Mouse (Mus musculus) ES-E14 (cell line): ENCODE data around the gene Pdxp. TPM values are rescaled to one million over a fixed set of nuclear protein-coding genes. Genes with fewer than 3 reads are reported as not detected.

Experiments
- DNase-seq: peaks from one replicate; pipeline ENCODE4 v3.0.0-alpha.2; 2013; ENCODE audit warnings: low read depth, low spot score
- H3K27ac ChIP-seq: 2 replicates; pipeline ENCODE4 v1.5.1; 2012; ENCODE audit warnings: low read depth, mild to moderate bottlenecking, low read length, moderate library complexity, mixed read lengths; ENCODE audit not compliant: poor library complexity, insufficient read depth, severe bottlenecking
- H3K36me3 ChIP-seq: 2 replicates; pipeline ENCODE4 v1.6.1; 2012; ENCODE audit warnings: mild to moderate bottlenecking, low read length, moderate library complexity, mixed read lengths; ENCODE audit not compliant: control insufficient read depth, poor library complexity, insufficient read depth, severe bottlenecking
- H3K4me1 ChIP-seq, 2 experiments: fragments of 150-350 bp in 1 of 2; sonication (generic) in 1 of 2; 2 replicates each; pipeline ENCODE4 v1.6.1; 2012; ENCODE audit warnings: low read length in 2 of 2, mild to moderate bottlenecking in 1 of 2, mixed read lengths in 1 of 2; ENCODE audit not compliant: control insufficient read depth in 2 of 2, insufficient read depth in 2 of 2, poor library complexity in 1 of 2
- H3K4me3 ChIP-seq, 2 experiments: fragments of 150-350 bp in 1 of 2; sonication (generic) in 1 of 2; 2 replicates each; pipeline ENCODE4 v1.5.1; 2012; ENCODE audit warnings: low read length in 2 of 2, low read depth in 1 of 2, mild to moderate bottlenecking in 1 of 2, mixed read lengths in 1 of 2; ENCODE audit not compliant: insufficient read depth in 1 of 2, poor library complexity in 1 of 2, severe bottlenecking in 1 of 2
- H3K9ac ChIP-seq: 2 replicates; pipeline ENCODE4 v1.6.1; 2012; ENCODE audit warnings: low read depth, mild to moderate bottlenecking, low read length, mixed read lengths; ENCODE audit not compliant: poor library complexity, insufficient read depth, severe bottlenecking
- H3K9me3 ChIP-seq: fragments of 150-350 bp; sonication (generic); 2 replicates; pipeline ENCODE4 v1.6.1; 2012; ENCODE audit warnings: low read depth, mild to moderate bottlenecking, low read length; ENCODE audit not compliant: control insufficient read depth, insufficient read depth
- CHD2 ChIP-seq: IDR thresholded peaks from 2 replicates; pipeline ENCODE4 v1.6.1; 2014; ENCODE audit warnings: mild to moderate bottlenecking, low read depth, low read length, inconsistent platforms
- HCFC1 ChIP-seq: IDR thresholded peaks from 2 replicates; pipeline ENCODE4 v1.6.1; 2012; ENCODE audit warnings: low read length, inconsistent platforms, borderline replicate concordance; ENCODE audit not compliant: insufficient read depth
- MAFK ChIP-seq: IDR thresholded peaks from 2 replicates; pipeline ENCODE4 v1.6.1; 2014; ENCODE audit warnings: mild to moderate bottlenecking, low read depth, low read length, inconsistent platforms; ENCODE audit not compliant: insufficient read depth
- ZC3H11A ChIP-seq: IDR thresholded peaks from 2 replicates; pipeline ENCODE4 v1.6.1; 2012; ENCODE audit warnings: low read depth, mild to moderate bottlenecking, inconsistent platforms, low read length, borderline replicate concordance
- ZNF384 ChIP-seq: IDR thresholded peaks from 2 replicates; pipeline ENCODE4 v1.6.1; 2012; ENCODE audit warnings: low read depth, low read length, inconsistent platforms
- in situ Hi-C, 2 experiments: fragments of 600-800 bp; cut with MboI; formaldehyde crosslinking; loops; one replicate each; pipeline ENCODE4 v1.15.1; 2025; ENCODE audit warnings: low sequenced_read_pairs in 2 of 2, inconsistent platforms in 1 of 2; ENCODE audit not compliant: unreplicated experiment in 2 of 2
- total RNA-seq: library from RNA; depleted of rRNA; stranded (reverse); fragments of 300-350 nt; gene quantifications from 2 replicates; pipeline ENCODE4 v1.2.3, GENCODE M21; 2012

Gene Pdxp
- total RNA-seq, 1 experiment, result 15.8 TPM

GRCm38 (mm10) chr15:78908399-78908798 lies 5.3 kb upstream of the Pdxp start:
- Histone ChIP-seq H3K9ac (no peak overlapping the region), H3K27ac (no peak overlapping the region), H3K9me3 (no peaks in the 10 kb centered on the region), H3K36me3 (peaks cover 39% of the 10 kb centered on the region), H3K4me1 (peaks cover 0 to 8% of the 10 kb centered on the region in 2 experiments; a peak in 2 of 4 replicates), H3K4me3 (no peak overlapping the region)
- in situ Hi-C loops, result no loop called here
- DNase-seq, result no peak
- no peak for TF ChIP-seq MAFK
- TF ChIP-seq HCFC1, result no peak
- TF ChIP-seq ZNF384, result no peak
- no peak for TF ChIP-seq ZC3H11A
- TF ChIP-seq CHD2, result no peak

DNA sequence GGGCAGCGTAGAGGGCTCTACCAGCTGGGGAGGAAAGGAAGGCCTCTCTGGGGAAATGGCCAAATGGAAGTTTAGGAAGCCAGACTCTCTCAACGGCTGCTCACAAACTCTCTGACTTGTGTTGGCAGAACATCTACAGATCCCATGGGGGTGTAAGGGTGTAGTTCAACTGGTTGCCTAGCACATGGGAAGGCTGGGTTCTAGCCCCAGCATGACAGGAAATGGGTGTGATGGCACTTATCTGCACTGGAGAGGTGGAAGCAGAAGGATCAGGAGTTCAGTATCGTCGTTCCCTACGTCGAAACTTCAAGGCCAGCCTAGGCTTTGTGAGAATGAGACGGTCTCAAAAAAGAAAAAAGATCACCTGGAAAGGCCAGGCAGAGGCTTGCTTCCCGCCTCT lies 4.7 kb upstream of the Pdxp start:
- Histone ChIP-seq H3K9ac (no peak overlapping the region), H3K4me3 (no peak overlapping the region), H3K9me3 (no peaks in the 10 kb centered on the region), H3K36me3 (peaks cover 37% of the 10 kb centered on the region), H3K27ac (no peak overlapping the region), H3K4me1 (peaks cover 0 to 6% of the 10 kb centered on the region in 2 experiments; a peak in 2 of 4 replicates)
- in situ Hi-C loops, result no loop called here
- DNase-seq, result no peak
- TF ChIP-seq ZNF384, result no peak
- no peak for TF ChIP-seq MAFK
- TF ChIP-seq HCFC1, result no peak

GRCm38 (mm10) chr15:78912040-78912439 lies 1.7 kb upstream of the Pdxp start:
- in situ Hi-C loops, result no loop called here

GRCm38 (mm10) chr15:78914091-78914822 lies 538 bp downstream of the Pdxp start:
- Histone ChIP-seq H3K9ac (peak overlapping the region; percentile 86), H3K4me3 (peak overlapping the region; percentile 85 to 92), H3K9me3 (no peaks in the 10 kb centered on the region), H3K4me1 (peaks cover 0 to 17% of the 10 kb centered on the region in 2 experiments; a peak in 1 of 4 replicates), H3K36me3 (peaks cover 29% of the 10 kb centered on the region; the same call in 1 of the 2 replicates), H3K27ac (no peak overlapping the region)
- DNase-seq, result no peak
- in situ Hi-C loops, result no loop called here
- no peak for TF ChIP-seq ZC3H11A
- no peak for TF ChIP-seq CHD2
- TF ChIP-seq ZNF384, result no peak
- TF ChIP-seq HCFC1, result no peak
- TF ChIP-seq MAFK, result no peak

More at GRCm38 (mm10) chr15:78912040-78912439, 1.7 kb upstream of the Pdxp start:
- no peak overlapping the region for H3K27ac ChIP-seq
- H3K4me3 ChIP-seq, result no peak overlapping the region
- H3K36me3 ChIP-seq, result peaks cover 31% of the 10 kb centered on the region
- H3K9ac ChIP-seq, result no peak overlapping the region
- TF ChIP-seq ZC3H11A, result no peak
- no peak for TF ChIP-seq CHD2
- no peak for TF ChIP-seq ZNF384
- TF ChIP-seq HCFC1, result no peak
- no peak for TF ChIP-seq MAFK
- H3K4me1 ChIP-seq, result peaks cover 0 to 20% of the 10 kb centered on the region in 2 experiments; a peak in 2 of 4 replicates
- H3K9me3 ChIP-seq, result no peaks in the 10 kb centered on the region
- no peak for DNase-seq
